Mouse (Mus musculus) testis, adult 2 months (tissue): ENCODE results near the gene P4ha1.

Experiments used
- CTCF ChIP-seq: fragments of 200-500 bp; IDR thresholded peaks from 2 replicates; pipeline ENCODE4 v1.5.1; 2012; ENCODE audit warnings: low read depth, mild to moderate bottlenecking, inconsistent platforms, low read length, moderate library complexity; ENCODE audit not compliant: control insufficient read depth, insufficient read depth, insufficient replicate concordance
- POLR2A ChIP-seq: fragments of 200-500 bp; IDR thresholded peaks from 2 replicates; pipeline ENCODE4 v1.6.1; 2012; ENCODE audit warnings: low read depth, mild to moderate bottlenecking, inconsistent platforms, low read length, moderate library complexity; ENCODE audit not compliant: control insufficient read depth

- TF ChIP-seq POLR2A: no peak
- no peak for TF ChIP-seq CTCF
Measured at GRCm38 (mm10) chr10:59379927-59380326, 56.8 kb downstream of the P4ha1 start.
